Mouse (Mus musculus) heart, postnatal 0 days (tissue): ENCODE measurements at regions not wholly inside any gene's neighbourhood (a gene's known extent, or its start where the extent isn't known, plus 50 kb on each side); places are given as distances from the start of the nearest gene placed in this dataset.

Experiments
- ATAC-seq: fragments of 200-750 bp; cut with Nextera tagmentation; 2 replicates; pipeline ENCODE4 v1.8.0; 2017; ENCODE audit warnings: low read depth, moderate number of reproducible peaks, moderate library complexity; ENCODE audit not compliant: insufficient read depth
- DNase-seq: peaks from one replicate; pipeline ENCODE4 v3.0.0-alpha.2; 2016; ENCODE audit warnings: low spot score
- H3K27ac ChIP-seq: fragments of 300-500 bp; sonication (generic); 2 replicates; pipeline ENCODE4 v1.5.1; 2014; ENCODE audit warnings: low read depth, mild to moderate bottlenecking
- H3K27me3 ChIP-seq: fragments of 300-500 bp; sonication (generic); 2 replicates; pipeline ENCODE4 v1.6.1; 2014; ENCODE audit warnings: low read length, mixed read lengths; ENCODE audit not compliant: control insufficient read depth, insufficient read depth
- H3K36me3 ChIP-seq: fragments of 300-500 bp; sonication (generic); replicated peaks from 2 replicates; pipeline ENCODE4 v1.6.1; 2014; ENCODE audit warnings: low read length, mixed read lengths; ENCODE audit not compliant: control insufficient read depth, insufficient read depth
- H3K4me1 ChIP-seq: fragments of 300-500 bp; sonication (generic); 2 replicates; pipeline ENCODE4 v1.6.1; 2014; ENCODE audit warnings: antibody characterized with exemption; ENCODE audit not compliant: control insufficient read depth, insufficient read depth
- H3K4me2 ChIP-seq: fragments of 300-500 bp; sonication (generic); 2 replicates; pipeline ENCODE4 v1.6.1; 2014; ENCODE audit warnings: low read depth, mild to moderate bottlenecking, low read length, moderate library complexity
- H3K4me3 ChIP-seq: fragments of 300-500 bp; sonication (generic); 2 replicates; pipeline ENCODE4 v1.5.1; 2014; ENCODE audit warnings: low read depth, low read length
- H3K9ac ChIP-seq: fragments of 300-500 bp; sonication (generic); replicated peaks from 2 replicates; pipeline ENCODE4 v1.6.1; 2014; ENCODE audit warnings: low read depth, low read length, mixed read lengths
- H3K9me3 ChIP-seq: fragments of 300-500 bp; sonication (generic); replicated peaks from 2 replicates; pipeline ENCODE4 v1.6.1; 2016; ENCODE audit warnings: low read length; ENCODE audit not compliant: control insufficient read depth
- CTCF ChIP-seq: IDR thresholded peaks from 2 replicates; pipeline ENCODE4 v1.5.1; 2016; ENCODE audit warnings: antibody characterized with exemption, control low read depth, low read depth
- EP300 ChIP-seq: IDR thresholded peaks from 2 replicates; pipeline ENCODE4 v1.6.1; 2016; ENCODE audit warnings: antibody characterized with exemption, low read depth
- WGBS: fragments of 180-500 bp; shearing (Covaris S2); extraction: QIAGEN DNeasy Blood & Tissue Kit; methylation state at CpG from one replicate; pipeline ENCODE4 v1.1.7; 2014; 5-methylcytosine and 5-hydroxymethylcytosine counted together

DNA sequence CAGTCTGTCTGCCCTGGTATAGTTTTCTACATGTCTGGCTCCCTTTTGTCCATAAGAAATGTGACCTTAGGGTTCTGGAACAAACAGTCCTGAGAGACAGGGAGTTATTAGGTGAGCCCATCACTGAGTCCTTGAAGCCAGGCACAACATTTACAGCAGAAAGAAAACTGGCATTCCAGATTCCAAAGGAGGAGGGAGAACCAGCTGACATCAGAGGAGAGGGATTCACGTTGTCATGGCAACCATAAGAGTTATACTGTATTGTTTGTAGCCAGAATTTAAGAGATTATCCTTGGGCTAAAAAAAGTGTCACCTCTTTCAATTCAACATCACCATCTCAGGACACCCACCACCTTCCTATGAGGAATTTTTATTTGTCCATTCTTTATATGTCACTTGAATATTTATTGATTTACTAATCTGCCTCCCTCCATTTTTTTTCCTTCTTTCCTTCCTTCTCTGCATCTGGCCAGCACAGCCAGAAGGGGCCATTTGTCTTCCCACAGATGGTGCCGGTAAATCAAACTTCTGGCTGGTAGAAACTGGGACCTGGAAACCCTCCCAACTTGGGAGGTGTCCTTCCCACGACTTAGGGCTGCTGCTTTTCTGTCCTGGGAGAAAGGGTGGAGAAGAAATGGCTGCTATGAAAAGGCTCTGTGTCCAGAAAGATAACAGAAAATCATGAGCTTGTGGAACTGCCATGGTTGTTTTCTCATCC, 129.3 kb upstream of the Frmpd3 start:
- 33% methylated on average over 3 of the region's 3 CpGs for WGBS
- DNase-seq (no peak), ATAC-seq (no peak)
- H3K9me3 ChIP-seq = no peaks in the 10 kb centered on the region
- no peak overlapping the region for H3K4me3 ChIP-seq
- TF ChIP-seq EP300 = no peak
- no peak for TF ChIP-seq CTCF
- no peaks in the 10 kb centered on the region for H3K27me3 ChIP-seq
- no peaks in the 10 kb centered on the region for H3K36me3 ChIP-seq
- no peak overlapping the region for H3K27ac ChIP-seq
- H3K4me1 ChIP-seq = no peaks in the 10 kb centered on the region
- H3K9ac ChIP-seq = no peak overlapping the region
- H3K4me2 ChIP-seq = no peak overlapping the region

DNA sequence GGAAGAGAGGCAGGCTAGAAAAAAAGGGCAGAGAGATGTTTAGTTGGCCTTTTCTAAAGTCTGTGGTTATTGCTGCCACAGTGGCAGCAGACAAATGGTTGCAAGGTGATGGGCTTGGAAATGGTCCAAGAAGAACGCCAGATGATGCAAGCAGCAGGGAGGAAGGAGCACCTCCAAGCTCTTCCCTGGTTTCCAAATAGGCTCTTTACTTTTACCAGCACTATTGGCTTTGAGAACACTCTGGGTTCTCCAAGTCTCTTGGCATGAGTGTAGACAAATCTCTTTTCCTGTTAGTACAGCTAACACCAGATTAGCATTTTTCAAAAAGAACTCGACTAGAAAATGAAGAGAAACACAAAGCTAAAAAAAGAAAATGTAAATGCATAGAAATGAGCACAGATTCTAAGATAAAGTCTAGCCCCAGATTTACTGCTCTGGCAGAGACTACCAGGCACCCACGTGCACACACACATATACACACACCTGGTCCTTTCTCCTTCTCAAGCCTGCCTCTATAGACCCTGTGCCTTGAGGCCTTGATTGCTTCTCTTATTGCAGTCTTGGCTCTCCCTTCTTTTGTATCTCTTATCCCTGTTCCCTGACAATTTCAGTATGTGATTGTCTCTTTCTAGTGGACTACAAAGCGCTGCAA, 127.7 kb upstream of the Frmpd3 start:
- DNase-seq (no peak), ATAC-seq (no peak)
- 46% methylated on average over 4 of the region's 4 CpGs for WGBS
- H3K9ac ChIP-seq = no peak overlapping the region
- no peaks in the 10 kb centered on the region for H3K4me1 ChIP-seq
- H3K4me2 ChIP-seq = no peak overlapping the region
- no peak overlapping the region for H3K27ac ChIP-seq
- H3K27me3 ChIP-seq = no peaks in the 10 kb centered on the region
- TF ChIP-seq EP300 (no peak), CTCF (no peak)
- no peaks in the 10 kb centered on the region for H3K36me3 ChIP-seq
- no peak overlapping the region for H3K4me3 ChIP-seq
- H3K9me3 ChIP-seq = no peaks in the 10 kb centered on the region

DNA sequence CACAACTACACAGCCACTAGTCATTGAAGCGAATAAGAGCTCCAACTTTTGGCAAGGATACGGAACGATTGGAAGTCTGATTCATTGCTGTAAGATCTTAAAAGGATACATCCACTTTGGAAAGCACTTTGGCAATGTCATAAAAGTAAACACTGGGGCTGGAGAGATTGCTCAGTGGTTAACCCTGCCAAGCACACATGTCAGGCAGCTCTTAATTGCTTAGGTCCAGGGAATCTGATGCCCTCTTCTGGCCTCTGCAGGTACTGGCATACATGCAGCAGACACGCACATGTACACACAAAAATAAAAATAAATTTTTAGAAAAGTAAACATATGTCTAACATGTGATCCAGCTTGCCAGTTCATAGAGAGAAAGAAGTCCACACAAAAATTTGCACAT, 86.3 kb upstream of the Frmpd3 start:
- H3K4me1 ChIP-seq = no peaks in the 10 kb centered on the region
- ATAC-seq = no peak
- H3K4me2 ChIP-seq = no peak overlapping the region
- H3K27ac ChIP-seq = no peak overlapping the region
- DNase-seq = no peak
- WGBS = 77% methylated on average over 4 of the region's 4 CpGs
- H3K4me3 ChIP-seq = no peak overlapping the region
- H3K36me3 ChIP-seq = no peaks in the 10 kb centered on the region
- H3K9me3 ChIP-seq = no peaks in the 10 kb centered on the region
- no peaks in the 10 kb centered on the region for H3K27me3 ChIP-seq
- no peak overlapping the region for H3K9ac ChIP-seq
- TF ChIP-seq EP300 (no peak), CTCF (no peak)

DNA sequence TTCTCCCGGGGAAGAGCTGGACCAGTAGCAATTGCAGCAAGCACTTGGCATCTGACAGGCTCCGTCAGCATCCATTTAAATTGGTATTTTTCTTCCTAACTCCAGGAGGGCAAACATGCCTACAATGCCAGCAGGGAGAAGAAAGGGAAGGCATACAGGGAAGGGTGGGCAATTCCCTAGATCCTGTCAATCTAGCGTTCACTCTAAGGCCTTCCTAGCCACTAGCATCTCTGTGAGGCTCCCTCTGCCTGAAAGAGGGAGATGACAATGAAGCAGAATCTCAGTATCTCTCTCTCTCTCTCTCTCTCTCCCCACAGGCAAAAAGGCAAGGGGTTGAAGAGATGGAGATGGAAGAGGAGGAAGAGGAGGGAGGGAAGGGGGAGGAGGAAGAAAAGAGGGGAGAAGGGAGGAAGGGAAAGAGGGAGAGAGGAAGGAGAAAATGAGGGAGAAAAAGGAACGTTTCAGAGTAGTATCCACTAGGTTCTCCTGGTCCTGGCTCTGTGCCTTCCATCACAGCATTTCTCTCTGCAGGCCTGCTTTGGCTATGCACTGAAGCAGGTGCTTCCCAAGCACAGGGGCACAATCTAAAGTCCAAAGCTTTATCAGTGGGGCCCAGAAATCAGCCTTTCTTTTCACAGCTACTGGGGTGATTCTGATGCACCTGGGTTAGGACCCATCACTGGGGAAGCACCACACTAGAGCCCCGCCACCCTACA, 72.2 kb upstream of the Frmpd3 start:
- Histone ChIP-seq H3K9ac (no peak overlapping the region), H3K9me3 (no peaks in the 10 kb centered on the region), H3K4me2 (no peak overlapping the region), H3K36me3 (no peaks in the 10 kb centered on the region), H3K4me1 (no peaks in the 10 kb centered on the region), H3K4me3 (no peak overlapping the region), H3K27me3 (peaks cover 2% of the 10 kb centered on the region; the same call in 1 of the 2 replicates), H3K27ac (no peak overlapping the region)
- TF ChIP-seq CTCF (no peak), EP300 (no peak)
- 53% methylated on average over 5 of the region's 5 CpGs for WGBS
- DNase-seq = no peak
- ATAC-seq = no peak

DNA sequence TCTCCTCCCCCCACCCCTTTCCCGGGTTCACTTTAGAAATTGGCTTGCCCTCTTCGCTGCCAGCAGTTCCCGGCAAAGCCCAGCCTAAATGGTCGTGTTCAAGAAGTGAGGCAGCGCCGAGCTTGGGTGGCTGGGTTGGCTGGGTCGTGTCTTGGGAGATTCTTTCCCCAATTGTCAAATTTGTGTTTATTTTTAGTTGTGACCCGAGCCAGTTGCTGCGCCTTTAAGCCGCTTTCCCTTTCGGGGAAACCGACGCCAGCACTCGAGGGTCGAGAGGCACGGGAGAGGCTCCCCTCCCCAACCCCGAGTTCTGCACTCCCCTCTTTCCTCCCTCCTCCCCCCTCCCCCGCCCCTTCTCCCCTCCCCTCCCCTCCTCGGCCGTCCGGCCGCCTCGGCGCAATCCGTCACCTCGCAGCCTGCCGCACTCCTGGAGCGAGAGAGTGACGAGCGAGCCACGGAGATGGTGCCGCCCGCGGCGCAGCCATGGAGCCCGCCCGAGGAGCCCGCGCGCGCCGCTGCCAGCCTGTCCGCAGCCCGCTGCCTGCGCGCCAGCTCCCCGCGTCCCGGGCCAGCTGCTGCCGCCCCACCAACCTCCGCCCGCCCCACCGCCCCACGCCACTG, 64.6 kb upstream of the Frmpd3 start:
- TF ChIP-seq EP300 (no peak), CTCF (no peak)
- peaks cover 45% of the 10 kb centered on the region for H3K27me3 ChIP-seq
- no peak overlapping the region for H3K9ac ChIP-seq
- H3K4me3 ChIP-seq = peak overlapping the region; percentile 56
- H3K9me3 ChIP-seq = no peaks in the 10 kb centered on the region
- DNase-seq (no peak), ATAC-seq (no peak)
- WGBS = 16% methylated on average over 37 of the region's 54 CpGs
- H3K4me1 ChIP-seq = no peaks in the 10 kb centered on the region
- peak overlapping the region; percentile 86 for H3K4me2 ChIP-seq
- H3K27ac ChIP-seq = no peak overlapping the region
- no peaks in the 10 kb centered on the region for H3K36me3 ChIP-seq
